Mouse (Mus musculus) limb, embryonic 13.5 days (tissue): ENCODE measurements at regions not wholly inside any gene's neighbourhood (a gene's known extent, or its start where the extent isn't known, plus 50 kb on each side); places are given as distances from the start of the nearest gene placed in this dataset.

Source experiments
- ATAC-seq: fragments of 200-750 bp; cut with Nextera tagmentation; 2 replicates; pipeline ENCODE4 v1.8.0; 2017; ENCODE audit warnings: low read depth, moderate number of reproducible peaks, moderate TSS enrichment; ENCODE audit not compliant: low FRiP score
- H3K27ac ChIP-seq: fragments of 300-500 bp; sonication (generic); 2 replicates; pipeline ENCODE4 v1.5.1; 2015; ENCODE audit warnings: inconsistent platforms, mild to moderate bottlenecking, moderate library complexity
- H3K27me3 ChIP-seq: fragments of 300-500 bp; sonication (generic); 2 replicates; pipeline ENCODE4 v1.6.1; 2015; ENCODE audit warnings: mild to moderate bottlenecking, inconsistent platforms
- H3K36me3 ChIP-seq: fragments of 300-500 bp; sonication (generic); 2 replicates; pipeline ENCODE4 v1.6.1; 2015; ENCODE audit warnings: inconsistent platforms, mild to moderate bottlenecking, moderate library complexity
- H3K4me1 ChIP-seq: fragments of 300-500 bp; sonication (generic); 2 replicates; pipeline ENCODE4 v1.6.1; 2015; ENCODE audit warnings: inconsistent platforms
- H3K4me2 ChIP-seq: fragments of 300-500 bp; sonication (generic); replicated peaks from 2 replicates; pipeline ENCODE4 v1.6.1; 2015; ENCODE audit warnings: inconsistent platforms, mild to moderate bottlenecking, moderate library complexity
- H3K4me3 ChIP-seq: fragments of 300-500 bp; sonication (generic); 2 replicates; pipeline ENCODE4 v1.5.1; 2015; ENCODE audit warnings: moderate library complexity, mild to moderate bottlenecking, inconsistent platforms
- H3K9ac ChIP-seq: fragments of 300-500 bp; sonication (generic); 2 replicates; pipeline ENCODE4 v1.6.1; 2015; ENCODE audit warnings: mild to moderate bottlenecking, inconsistent platforms
- H3K9me3 ChIP-seq: fragments of 300-500 bp; sonication (generic); 2 replicates; pipeline ENCODE4 v1.6.1; 2016; ENCODE audit warnings: inconsistent platforms
- WGBS: fragments of 180-500 bp; shearing (Covaris S2); methylation state at CpG from one replicate; pipeline ENCODE4 v1.1.7; 2015; 5-methylcytosine and 5-hydroxymethylcytosine counted together

- Histone ChIP-seq H3K4me1 (peaks cover 6% of the 10 kb centered on the region), H3K9me3 (peaks cover 7% of the 10 kb centered on the region), H3K27me3 (no peaks in the 10 kb centered on the region), H3K36me3 (no peaks in the 10 kb centered on the region), H3K4me2 (no peak overlapping the region), H3K9ac (no peak overlapping the region), H3K4me3 (no peak overlapping the region), H3K27ac (no peak overlapping the region)
- WGBS = 30% methylated on average over 17 of the region's 17 CpGs
- no peak for ATAC-seq
Measured at GRCm38 (mm10) chr11:63454910-63455531, 326.2 kb downstream of the Pmp22 start.

GRCm38 (mm10) chr11:63456356-63456755, 327.6 kb downstream of the Pmp22 start:
- Histone ChIP-seq H3K36me3 (no peaks in the 10 kb centered on the region), H3K4me1 (peaks cover 6% of the 10 kb centered on the region), H3K9me3 (peaks cover 7% of the 10 kb centered on the region), H3K27ac (no peak overlapping the region), H3K4me3 (no peak overlapping the region), H3K9ac (no peak overlapping the region), H3K27me3 (no peaks in the 10 kb centered on the region), H3K4me2 (no peak overlapping the region)
- WGBS = 81% methylated on average over 3 of the region's 3 CpGs
- no peak for ATAC-seq

GRCm38 (mm10) chr11:63457250-63457649, 328.5 kb downstream of the Pmp22 start:
- H3K4me1 ChIP-seq = peaks cover 6% of the 10 kb centered on the region
- H3K9me3 ChIP-seq = peaks cover 2% of the 10 kb centered on the region
- no peak overlapping the region for H3K9ac ChIP-seq
- no peak overlapping the region for H3K4me3 ChIP-seq
- no peaks in the 10 kb centered on the region for H3K27me3 ChIP-seq
- 71% methylated on average over 5 of the region's 5 CpGs for WGBS
- no peak for ATAC-seq
- no peak overlapping the region for H3K4me2 ChIP-seq
- no peaks in the 10 kb centered on the region for H3K36me3 ChIP-seq
- H3K27ac ChIP-seq = no peak overlapping the region

- H3K4me1 ChIP-seq = peaks cover 20% of the 10 kb centered on the region
- 0 out of 2 replicates have a peak, but pooled peaks cover 3% of the 10 kb centered on the region for H3K27me3 ChIP-seq
- no peak overlapping the region for H3K4me3 ChIP-seq
- H3K9ac ChIP-seq = no peak overlapping the region
- H3K4me2 ChIP-seq = no peak overlapping the region
- no peak overlapping the region for H3K27ac ChIP-seq
- H3K36me3 ChIP-seq = no peaks in the 10 kb centered on the region
- no peaks in the 10 kb centered on the region for H3K9me3 ChIP-seq
- no peak for ATAC-seq
- WGBS = 78% methylated on average over 7 of the region's 7 CpGs
Measured at GRCm38 (mm10) chr11:63460146-63460545, 331.4 kb downstream of the Pmp22 start.

GRCm38 (mm10) chr11:63463797-63464331, 335.1 kb downstream of the Pmp22 start:
- peak overlapping the region; percentile 29 for H3K4me3 ChIP-seq
- WGBS = 26% methylated on average over 18 of the region's 18 CpGs
- H3K9ac ChIP-seq = peak overlapping the region; percentile 35; the same call in 1 of the 2 replicates
- 0 out of 2 replicates have a peak, but pooled peaks cover 6% of the 10 kb centered on the region for H3K27me3 ChIP-seq
- no peaks in the 10 kb centered on the region for H3K36me3 ChIP-seq
- H3K4me2 ChIP-seq = peak overlapping the region; percentile 63
- H3K4me1 ChIP-seq = peaks cover 24% of the 10 kb centered on the region
- no peak overlapping the region for H3K27ac ChIP-seq
- peak; percentile 48; the same call in 1 of the 2 replicates for ATAC-seq
- H3K9me3 ChIP-seq = no peaks in the 10 kb centered on the region

- Histone ChIP-seq H3K27me3 (0 out of 2 replicates have a peak, but pooled peaks cover 6% of the 10 kb centered on the region), H3K4me3 (no peak overlapping the region), H3K4me2 (no peak overlapping the region), H3K36me3 (no peaks in the 10 kb centered on the region), H3K27ac (no peak overlapping the region), H3K9ac (no peak overlapping the region), H3K9me3 (no peaks in the 10 kb centered on the region), H3K4me1 (peaks cover 24% of the 10 kb centered on the region)
- 62% methylated on average over 6 of the region's 6 CpGs for WGBS
- no peak for ATAC-seq
Measured at GRCm38 (mm10) chr11:63465941-63466340, 337.2 kb downstream of the Pmp22 start.

- no peaks in the 10 kb centered on the region for H3K9me3 ChIP-seq
- H3K4me2 ChIP-seq = no peak overlapping the region
- no peak overlapping the region for H3K9ac ChIP-seq
- peaks cover 24% of the 10 kb centered on the region for H3K4me1 ChIP-seq
- H3K4me3 ChIP-seq = no peak overlapping the region
- 0 out of 2 replicates have a peak, but pooled peaks cover 6% of the 10 kb centered on the region for H3K27me3 ChIP-seq
- WGBS = 84% methylated on average over 2 of the region's 2 CpGs
- H3K36me3 ChIP-seq = no peaks in the 10 kb centered on the region
- no peak overlapping the region for H3K27ac ChIP-seq
- ATAC-seq = no peak
Measured at GRCm38 (mm10) chr11:63466541-63466940, 337.8 kb downstream of the Pmp22 start.

- Histone ChIP-seq H3K4me1 (no peaks in the 10 kb centered on the region), H3K27ac (no peak overlapping the region), H3K27me3 (no peaks in the 10 kb centered on the region), H3K36me3 (no peaks in the 10 kb centered on the region), H3K4me2 (no peak overlapping the region), H3K9ac (no peak overlapping the region), H3K9me3 (no peaks in the 10 kb centered on the region), H3K4me3 (no peak overlapping the region)
- 94% methylated on average over 15 of the region's 15 CpGs for WGBS
- ATAC-seq = no peak
Measured at GRCm38 (mm10) chr11:63474831-63475230, 346.0 kb downstream of the Pmp22 start.

- ATAC-seq = no peak
- H3K27me3 ChIP-seq = no peaks in the 10 kb centered on the region
- H3K9me3 ChIP-seq = peaks cover 12% of the 10 kb centered on the region; the same call in 1 of the 2 replicates
- H3K4me2 ChIP-seq = no peak overlapping the region
- 76% methylated on average over 7 of the region's 7 CpGs for WGBS
- H3K27ac ChIP-seq = no peak overlapping the region
- no peaks in the 10 kb centered on the region for H3K4me1 ChIP-seq
- no peak overlapping the region for H3K4me3 ChIP-seq
- H3K36me3 ChIP-seq = no peaks in the 10 kb centered on the region
- H3K9ac ChIP-seq = no peak overlapping the region
Measured at GRCm38 (mm10) chr11:63481676-63482310, 353.0 kb downstream of the Pmp22 start.

- Histone ChIP-seq H3K4me2 (no peak overlapping the region), H3K27ac (no peak overlapping the region), H3K9ac (no peak overlapping the region), H3K36me3 (no peaks in the 10 kb centered on the region), H3K9me3 (peaks cover 12% of the 10 kb centered on the region; the same call in 1 of the 2 replicates), H3K4me3 (no peak overlapping the region), H3K4me1 (no peaks in the 10 kb centered on the region), H3K27me3 (no peaks in the 10 kb centered on the region)
- no peak for ATAC-seq
- 41% methylated on average over 6 of the region's 6 CpGs for WGBS
Measured at GRCm38 (mm10) chr11:63482593-63482992, 353.8 kb downstream of the Pmp22 start.

- 19% methylated on average over 2 of the region's 2 CpGs for WGBS
Measured at GRCm38 (mm10) chr11:63487203-63487602, 358.4 kb downstream of the Pmp22 start.

GRCm38 (mm10) chr11:63502181-63502580, 373.4 kb downstream of the Pmp22 start:
- no peak overlapping the region for H3K27ac ChIP-seq
- 67% methylated on average over 5 of the region's 5 CpGs for WGBS
- no peak for ATAC-seq

More at GRCm38 (mm10) chr11:63487203-63487602, 358.4 kb downstream of the Pmp22 start:
- Histone ChIP-seq H3K4me2 (no peak overlapping the region), H3K27me3 (no peaks in the 10 kb centered on the region), H3K4me1 (no peaks in the 10 kb centered on the region), H3K9ac (no peak overlapping the region), H3K9me3 (no peaks in the 10 kb centered on the region), H3K27ac (no peak overlapping the region), H3K36me3 (no peaks in the 10 kb centered on the region), H3K4me3 (no peak overlapping the region)
- no peak for ATAC-seq

More at GRCm38 (mm10) chr11:63502181-63502580, 373.4 kb downstream of the Pmp22 start:
- H3K4me1 ChIP-seq = peaks cover 4% of the 10 kb centered on the region; the same call in 1 of the 2 replicates
- H3K9ac ChIP-seq = no peak overlapping the region
- H3K36me3 ChIP-seq = no peaks in the 10 kb centered on the region
- H3K4me2 ChIP-seq = no peak overlapping the region
- no peaks in the 10 kb centered on the region for H3K27me3 ChIP-seq
- no peaks in the 10 kb centered on the region for H3K9me3 ChIP-seq
- H3K4me3 ChIP-seq = no peak overlapping the region
